31 mouse cellular contexts compared by ENCODE assay signal in the genomic region with DNA sequence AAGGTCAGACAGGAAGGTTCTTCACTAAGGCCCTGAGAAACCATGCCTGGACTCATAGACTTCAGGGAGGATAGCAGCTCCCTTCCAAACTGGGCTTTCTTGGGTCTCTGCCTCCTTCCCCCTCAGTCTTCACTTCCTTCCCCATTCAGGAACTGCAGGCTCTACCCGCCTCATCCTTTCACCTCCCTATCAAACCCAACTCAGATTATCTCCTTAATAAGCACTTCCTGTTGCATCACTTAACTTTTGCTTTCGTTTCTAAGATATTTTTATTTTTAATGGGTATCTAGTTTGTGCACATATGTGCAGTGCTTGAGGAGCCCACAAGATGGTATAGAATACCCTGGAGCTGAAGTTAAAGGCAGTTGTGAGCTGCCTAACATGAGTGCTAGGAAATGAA. TPM values are rescaled to one million over a fixed set of nuclear protein-coding genes. Genes with fewer than 3 reads are reported as not detected.
DNase-seq lines count a peak whose midpoint lies in the region; ATAC-seq and TF ChIP-seq lines count a peak whose summit lies in the region.
"Had no signal": no experiment of that assay in that cellular context is flagged by ENCODE, and none has a peak within 500 bp of the region (broad histone marks: within the 10 kb centered on the region; RNA-seq: fewer than 3 reads in every experiment).

No protein-coding gene starts in this region.

- TF ChIP-seq CTCF in intestine, postnatal 0 days (IDR thresholded peaks at IDR 0.05; ENCODE audit: low read depth): 0 out of 2 replicates have a peak, but pooled peaks have one; percentile 8
- TF ChIP-seq CTCF in thymus, adult 2 months (IDR thresholded peaks at IDR 0.05; ENCODE audit: borderline replicate concordance, control insufficient read depth, extremely low read depth, insufficient read depth, low read length, poor library complexity): no peak
- TF ChIP-seq CTCF in lung, adult 2 months (IDR thresholded peaks at IDR 0.05; ENCODE audit: insufficient read depth, low read length): no peak

- no peak for ATAC-seq in intestine, postnatal 0 days
- no peak; the same call in 1 of the 2 replicates for ATAC-seq in intestine, embryonic 16.5 days
- ATAC-seq in inflammation-experienced regulatory T-cells, adult 6 months: peak; percentile 86
- ATAC-seq: midbrain, embryonic 13.5 days had no signal

- H3K4me3 ChIP-seq in intestine, postnatal 0 days (ENCODE audit: low read depth, low read length): no peak overlapping the region
- no peak overlapping the region for H3K4me3 ChIP-seq in intestine, embryonic 16.5 days (ENCODE audit: low read length)
- no peak overlapping the region for H3K4me3 ChIP-seq in thymus, adult 2 months (ENCODE audit: control insufficient read depth, insufficient read depth, low read length)
- no peak overlapping the region for H3K4me3 ChIP-seq in lung, adult 2 months (replicated peaks; ENCODE audit: extremely low read depth, low read depth, low read length)
- H3K4me3 ChIP-seq: embryonic facial prominence, embryonic 13.5 days; erythroblast, embryonic 14.5 days; forebrain, embryonic 12.5 days; heart, adult 2 months; heart, embryonic 13.5 days; hindbrain, embryonic 12.5 days; limb, embryonic 13.5 days; lung, embryonic 15.5 days; midbrain, embryonic 13.5 days had no signal

- 53% methylated on average over 2 of the region's 2 CpGs for WGBS in intestine, postnatal 0 days
- WGBS in intestine, embryonic 16.5 days: 70% methylated on average over 2 of the region's 2 CpGs
- 33% methylated on average over 2 of the region's 2 CpGs for WGBS in thymus, adult 2 months
- 32% methylated on average over 2 of the region's 2 CpGs for WGBS in lung, adult 2 months

- H3K4me2 ChIP-seq in intestine, postnatal 0 days (replicated peaks; ENCODE audit: low read depth): no peak overlapping the region
- no peak overlapping the region for H3K4me2 ChIP-seq in intestine, embryonic 16.5 days (ENCODE audit: low read depth, low read length)
- H3K4me2 ChIP-seq: embryonic facial prominence, embryonic 13.5 days; forebrain, embryonic 12.5 days; heart, embryonic 13.5 days; hindbrain, embryonic 12.5 days; limb, embryonic 13.5 days; lung, embryonic 15.5 days; midbrain, embryonic 13.5 days had no signal

- no peak for TF ChIP-seq POLR2A in thymus, adult 2 months (IDR thresholded peaks at IDR 0.05; ENCODE audit: control insufficient read depth, extremely low read depth, insufficient read depth, low read length, poor library complexity)
- TF ChIP-seq POLR2A in lung, adult 2 months (IDR thresholded peaks at IDR 0.05; ENCODE audit: borderline replicate concordance, extremely low read depth, low read depth, low read length): no peak

- H3K4me1 ChIP-seq in intestine, postnatal 0 days (replicated peaks; ENCODE audit: control insufficient read depth, insufficient read depth, low read length): no peaks in the 10 kb centered on the region
- H3K4me1 ChIP-seq in intestine, embryonic 16.5 days (ENCODE audit: control insufficient read depth, insufficient read depth, low read length): no peaks in the 10 kb centered on the region
- no peaks in the 10 kb centered on the region for H3K4me1 ChIP-seq in thymus, adult 2 months (replicated peaks; ENCODE audit: control insufficient read depth, insufficient read depth, low read length)
- no peaks in the 10 kb centered on the region for H3K4me1 ChIP-seq in lung, adult 2 months (ENCODE audit: control insufficient read depth, insufficient read depth, low read length)
- H3K4me1 ChIP-seq: embryonic facial prominence, embryonic 13.5 days; forebrain, embryonic 12.5 days; hindbrain, embryonic 12.5 days; limb, embryonic 13.5 days; lung, embryonic 15.5 days; midbrain, embryonic 13.5 days had no signal

- H3K9me3 ChIP-seq in intestine, postnatal 0 days (ENCODE audit: control insufficient read depth): no peaks in the 10 kb centered on the region
- no peaks in the 10 kb centered on the region for H3K9me3 ChIP-seq in intestine, embryonic 16.5 days (ENCODE audit: control insufficient read depth, low read length)
- H3K9me3 ChIP-seq: embryonic facial prominence, embryonic 13.5 days; forebrain, embryonic 12.5 days; hindbrain, embryonic 12.5 days; limb, embryonic 13.5 days; lung, embryonic 15.5 days; midbrain, embryonic 13.5 days had no signal

- H3K27ac ChIP-seq in intestine, postnatal 0 days (ENCODE audit: low read depth, low read length): no peak overlapping the region
- no peak overlapping the region for H3K27ac ChIP-seq in intestine, embryonic 16.5 days (ENCODE audit: low read length)
- no peak overlapping the region for H3K27ac ChIP-seq in thymus, adult 2 months (ENCODE audit: control insufficient read depth, insufficient read depth, low read length)
- H3K27ac ChIP-seq: embryonic facial prominence, embryonic 13.5 days; forebrain, embryonic 12.5 days; heart, adult 2 months; heart, embryonic 13.5 days; hindbrain, embryonic 12.5 days; limb, embryonic 13.5 days; liver, embryonic 14.5 days; lung, embryonic 15.5 days; macrophage; midbrain, embryonic 13.5 days had no signal

- DNase-seq in T-cell, adult 2 months (ENCODE audit: low spot score): peak; percentile 10
- no peak for DNase-seq in thymus, adult 2 months
- no peak for DNase-seq in spleen, postnatal 36 days (ENCODE audit: low spot score in 2 of 2)
- no peak for DNase-seq in urinary bladder, postnatal 25 days (ENCODE audit: low spot score)
- DNase-seq in lung, adult 2 months: no peak
- DNase-seq: cerebellum, adult 11-12 months; cerebellum, postnatal 14 days; gastrocnemius, postnatal 25 days; heart, adult 2 months; heart, postnatal 14 days; kidney, adult 8-10 months; kidney, postnatal 25 days; layer of hippocampus, postnatal 36 days; right cerebral cortex, postnatal 14 days; thymus, postnatal 4 days had no signal

- no peak overlapping the region for H3K9ac ChIP-seq in intestine, postnatal 0 days (ENCODE audit: low read depth, low read length)
- no peak overlapping the region for H3K9ac ChIP-seq in intestine, embryonic 16.5 days (ENCODE audit: low read depth, low read length)
- H3K9ac ChIP-seq: embryonic facial prominence, embryonic 13.5 days; forebrain, embryonic 12.5 days; heart, embryonic 13.5 days; hindbrain, embryonic 12.5 days; limb, embryonic 13.5 days; liver, embryonic 14.5 days; lung, embryonic 15.5 days; midbrain, embryonic 13.5 days had no signal

- no peaks in the 10 kb centered on the region for H3K36me3 ChIP-seq in intestine, postnatal 0 days (ENCODE audit: control insufficient read depth, insufficient read depth)
- H3K36me3 ChIP-seq in intestine, embryonic 16.5 days (ENCODE audit: control insufficient read depth, insufficient read depth, low read length): no peaks in the 10 kb centered on the region
- H3K36me3 ChIP-seq in thymus, adult 2 months (ENCODE audit: control insufficient read depth, insufficient read depth, low read length): no peaks in the 10 kb centered on the region
- H3K36me3 ChIP-seq: embryonic facial prominence, embryonic 13.5 days; forebrain, embryonic 12.5 days; heart, embryonic 13.5 days; hindbrain, embryonic 12.5 days; limb, embryonic 13.5 days; lung, embryonic 15.5 days; midbrain, embryonic 13.5 days had no signal

- H3K27me3 ChIP-seq in intestine, postnatal 0 days (replicated peaks; ENCODE audit: control insufficient read depth, insufficient read depth, low read length): no peaks in the 10 kb centered on the region
- no peaks in the 10 kb centered on the region for H3K27me3 ChIP-seq in intestine, embryonic 16.5 days (replicated peaks; ENCODE audit: control insufficient read depth, insufficient read depth, low read length)
- no peaks in the 10 kb centered on the region for H3K27me3 ChIP-seq in thymus, adult 2 months (ENCODE audit: control insufficient read depth, insufficient read depth, low read length)
- H3K27me3 ChIP-seq: embryonic facial prominence, embryonic 13.5 days; forebrain, embryonic 12.5 days; heart, embryonic 13.5 days; hindbrain, embryonic 12.5 days; limb, embryonic 13.5 days; lung, embryonic 15.5 days; midbrain, embryonic 13.5 days had no signal

RNA-seq across cellular contexts. Expression of a gene that starts 15.9 kb away (rescaled TPM):
- polyA plus RNA-seq in intestine, postnatal 0 days (2015; fragmentation: Nextera tagmentation; extraction: Ambion mirVana): 0.18 and 0.81 TPM in 2 replicates
- 0.18 and 0.38 TPM in 2 replicates for polyA plus RNA-seq in intestine, embryonic 16.5 days (2015; fragmentation: Nextera tagmentation; extraction: Ambion mirVana)
- polyA plus RNA-seq in inflammation-experienced regulatory T-cells, adult 6 months (2017; shearing (Covaris generic)): 10 to 100 TPM in 1 of 3 experiments, 1 to 10 TPM in 2; 3.7 to 10.8 (median 7.2) TPM
- polyA plus RNA-seq in thymus, adult 2 months (2012; rRNA removed): 4.9 and 7.9 TPM in 2 replicates
- 0.96 and 2.3 TPM in 2 replicates for polyA plus RNA-seq in lung, adult 2 months (2012; rRNA removed)
- polyA plus RNA-seq: erythroblast, embryonic 14.5 days; neural tube, embryonic 11.5 days had no signal

RNA-seq across cellular contexts. Expression of a gene that starts 36.0 kb away (rescaled TPM):
- 4.4 and 5.8 TPM in 2 replicates for polyA plus RNA-seq in intestine, postnatal 0 days (2015; fragmentation: Nextera tagmentation; extraction: Ambion mirVana)
- 1.3 and 1.7 TPM in 2 replicates for polyA plus RNA-seq in intestine, embryonic 16.5 days (2015; fragmentation: Nextera tagmentation; extraction: Ambion mirVana)
- polyA plus RNA-seq in inflammation-experienced regulatory T-cells, adult 6 months (2017; shearing (Covaris generic)): 1 to 10 TPM; 1.9 to 3.2 (median 2.0) TPM
- polyA plus RNA-seq in thymus, adult 2 months (2012; rRNA removed): 0.23 and 0.27 TPM in 2 replicates
- polyA plus RNA-seq in lung, adult 2 months (2012; rRNA removed): 0.32 and 0.41 TPM in 2 replicates
- polyA plus RNA-seq: embryonic facial prominence, embryonic 13.5 days; forebrain, embryonic 12.5 days; heart, adult 2 months; heart, embryonic 13.5 days; hindbrain, embryonic 12.5 days; limb, embryonic 13.5 days; lung, embryonic 15.5 days; macrophage; midbrain, embryonic 13.5 days; neural tube, embryonic 11.5 days; spleen, adult 2 months; stomach, embryonic 14.5 days had no signal
